Mouse (Mus musculus) cerebellum, adult 9-11 months (tissue): ENCODE results near the gene Trmu.
"Not testable (repeated sequence)": the region's sequence is repeated elsewhere in the genome, so short reads cannot be mapped to it uniquely, and the experiment has no call there.

Experiments used
- DNase-seq: peaks from one replicate; pipeline ENCODE4 v3.0.0; 2022

The Trmu gene

DNA sequence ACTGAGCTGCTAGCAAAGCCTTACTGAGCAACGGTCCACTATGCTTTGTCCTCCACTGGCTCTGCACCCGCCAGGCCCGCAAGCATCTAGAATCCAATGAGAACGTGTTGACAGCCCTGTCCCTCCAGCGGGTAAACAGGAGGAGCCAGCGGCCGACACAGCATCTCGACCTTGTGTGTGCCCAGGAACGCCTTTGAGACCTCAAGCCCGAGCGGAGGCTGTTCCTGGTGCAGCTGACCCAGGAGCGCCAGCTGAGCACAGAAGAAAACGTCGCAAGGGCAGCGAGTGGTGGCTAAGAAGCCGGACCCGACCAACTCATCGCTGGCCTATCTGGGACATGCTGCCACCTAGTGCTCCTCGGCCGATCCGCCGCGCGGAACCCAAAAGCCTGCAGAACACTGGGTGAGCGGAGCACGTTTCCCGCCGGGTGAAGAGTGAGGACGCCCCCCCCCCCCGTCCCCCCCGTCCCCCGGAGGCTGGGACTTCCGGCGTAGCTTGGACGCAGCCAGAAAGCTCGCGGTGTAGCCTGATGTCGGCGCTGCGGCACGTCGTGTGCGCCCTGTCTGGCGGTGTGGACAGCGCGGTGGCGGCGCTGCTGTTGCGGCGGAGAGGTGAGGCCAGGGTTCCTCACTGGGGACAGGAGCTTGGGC is at the start of gene Trmu:
Gene Trmu (plus strand): TSS at position 465 of the 650 bp plus-strand sequence.
- peak; percentile 93 for DNase-seq

DNA sequence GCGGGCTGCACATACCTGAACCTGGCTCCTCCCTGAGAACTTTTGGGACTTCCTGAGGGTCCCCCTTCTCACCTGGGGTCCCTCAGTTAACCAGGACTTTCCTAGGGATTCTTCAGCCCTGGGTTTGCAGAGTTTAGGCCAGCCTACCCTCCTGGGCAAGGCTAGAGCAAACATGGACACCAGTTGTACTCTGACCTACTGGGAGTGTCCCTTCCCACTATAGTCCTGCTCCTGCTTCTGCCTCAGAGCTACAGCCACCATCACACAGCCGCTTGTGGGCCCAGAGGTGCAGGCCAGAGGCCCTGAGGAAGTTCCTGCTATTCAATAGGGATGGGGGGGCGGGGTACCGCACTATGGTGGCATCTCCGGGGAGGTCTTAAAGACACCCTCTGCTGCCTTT is 49.6 kb upstream of the Trmu start:
- no peak for DNase-seq

DNA sequence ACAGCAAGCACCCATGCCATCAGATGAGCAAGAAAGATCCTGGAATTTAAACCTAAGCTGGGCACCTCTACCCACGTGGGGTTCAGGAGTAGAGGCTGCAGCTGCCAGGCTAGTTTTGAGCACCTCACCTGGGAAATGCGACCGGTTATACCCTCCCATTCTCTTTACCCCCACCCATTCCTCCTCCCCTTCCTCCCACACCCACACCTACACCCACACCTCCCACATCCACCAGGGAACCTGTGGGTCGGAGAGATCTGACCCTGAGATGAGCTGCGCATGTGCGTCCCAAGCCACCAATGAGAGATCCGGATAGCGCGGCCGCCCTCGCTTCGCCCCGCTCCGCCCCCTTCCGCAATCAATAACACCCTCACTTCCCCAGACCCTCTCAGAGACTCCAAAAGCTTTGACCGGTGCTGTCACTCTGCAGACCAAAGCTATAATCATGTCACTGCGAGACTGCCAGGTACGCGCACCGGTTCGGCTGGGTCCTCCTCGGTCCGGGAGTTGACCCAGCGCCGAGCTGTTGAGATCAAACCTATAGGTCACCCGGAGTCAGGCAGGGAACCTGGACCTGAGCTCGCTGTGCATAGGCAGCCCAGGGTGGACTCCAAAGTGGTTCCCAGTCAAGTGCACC is 47.0 kb upstream of the Trmu start, which contains the start of gene Ttc38:
Gene Ttc38 (plus strand): TSS at position 353 of the 637 bp plus-strand sequence.
- DNase-seq: peak; percentile 91

DNA sequence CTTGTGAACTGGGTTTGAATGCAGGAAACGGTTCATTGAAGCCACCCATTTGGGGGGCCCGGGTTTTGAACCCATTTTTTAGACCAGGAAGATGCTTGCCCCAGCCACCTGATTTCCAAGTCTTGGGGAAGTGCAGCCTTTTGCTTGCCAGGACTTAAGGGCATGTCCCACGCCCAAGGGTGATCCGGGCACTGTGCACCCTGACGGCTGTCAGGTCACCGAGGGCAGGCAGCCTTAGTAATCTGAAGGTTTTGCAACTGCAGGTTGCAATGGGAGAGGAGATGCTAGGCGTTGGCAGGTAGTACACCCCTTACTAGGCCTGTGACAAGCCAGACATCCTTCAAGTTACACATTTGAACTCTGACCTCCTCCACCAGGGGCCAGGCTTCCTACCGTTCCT is 46.5 kb upstream of the Trmu start:
- DNase-seq: no peak

DNA sequence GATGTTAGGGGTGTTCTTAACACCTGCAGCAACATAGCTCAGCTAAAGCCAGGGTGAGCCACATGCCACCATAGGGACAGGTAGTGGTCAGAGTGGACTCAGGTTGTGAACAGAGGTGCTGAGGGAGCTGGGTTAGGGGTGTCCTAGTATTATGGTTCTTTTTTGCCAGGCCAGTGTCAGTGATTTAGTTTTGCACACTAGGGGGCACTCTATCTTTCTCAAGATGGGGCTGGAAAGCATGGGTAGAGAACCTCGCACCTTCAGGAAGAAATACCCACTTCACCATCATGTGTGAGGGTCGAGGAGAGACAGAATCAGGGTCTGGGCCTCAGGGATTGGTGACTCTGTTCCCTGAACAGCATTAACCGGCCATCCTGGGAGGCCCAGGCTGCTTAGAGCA is 43.8 kb upstream of the Trmu start:
- DNase-seq: no peak

DNA sequence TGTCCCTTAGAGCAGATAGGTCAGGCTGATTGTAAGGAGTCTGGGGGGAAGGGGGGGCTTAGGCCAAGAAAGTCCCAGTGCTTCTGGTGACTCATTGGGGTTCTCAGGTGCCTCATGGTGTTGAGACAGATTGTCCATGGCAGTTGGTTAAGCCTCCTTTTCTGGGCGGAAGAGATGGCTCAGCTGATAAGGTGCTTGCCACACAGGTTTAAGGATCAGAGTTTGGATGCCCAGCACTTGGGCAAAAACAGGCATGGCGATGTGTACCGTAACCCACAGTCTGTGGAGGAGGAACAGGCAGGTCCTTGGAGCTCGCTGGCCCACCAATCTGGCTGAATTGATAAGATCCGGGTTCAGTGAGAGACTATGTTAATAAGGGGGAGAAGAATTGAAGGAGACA is 42.2 kb upstream of the Trmu start:
- DNase-seq: no peak

DNA sequence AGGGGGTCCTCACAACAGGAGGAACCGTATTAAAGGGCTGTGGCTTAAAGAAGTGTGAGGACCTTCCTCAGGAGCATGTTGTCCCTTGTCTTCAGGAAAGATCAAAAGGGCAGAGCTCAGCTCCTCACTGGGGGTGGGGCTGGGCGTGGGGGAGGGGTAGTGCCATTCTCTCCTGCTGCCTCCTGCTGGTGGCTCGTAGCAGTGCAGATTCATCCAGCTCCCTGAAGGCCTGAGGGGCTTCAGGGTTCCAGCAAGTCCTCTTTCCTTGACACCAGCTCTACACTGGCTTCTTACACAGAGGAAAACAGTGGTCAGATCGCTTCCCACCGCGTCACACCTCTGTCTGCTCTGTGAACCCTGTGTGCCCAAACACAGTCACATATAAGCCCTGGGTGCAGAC is 38.1 kb upstream of the Trmu start:
- DNase-seq: no peak

DNA sequence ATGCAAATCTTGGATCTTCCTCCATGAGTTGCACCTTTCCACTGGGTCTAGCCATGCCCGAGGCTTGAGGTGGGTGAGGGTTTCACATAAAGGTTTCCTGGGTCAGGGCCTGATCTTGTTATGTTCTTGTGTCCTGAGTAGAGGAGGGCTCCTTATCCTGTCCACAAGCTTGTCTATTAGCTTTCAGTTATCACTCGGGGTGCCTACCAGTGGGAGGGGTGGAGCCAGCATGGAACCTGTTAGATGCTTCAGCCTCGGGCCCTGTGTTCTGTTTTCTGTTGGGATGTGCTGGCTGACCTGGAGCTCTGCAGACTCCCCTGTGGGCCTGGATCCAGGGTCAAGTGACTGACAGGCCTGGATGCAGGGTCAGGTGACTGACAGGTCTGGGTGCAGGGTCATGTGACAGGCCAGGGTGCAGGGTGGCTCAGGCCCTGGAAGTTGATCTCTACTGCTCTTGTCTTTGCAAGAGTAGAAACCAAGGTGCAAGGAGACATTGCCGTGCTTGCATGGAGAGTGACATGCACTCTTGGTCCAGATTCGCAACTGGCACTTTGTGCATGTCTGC is 37.2 kb upstream of the Trmu start:
- no peak for DNase-seq

DNA sequence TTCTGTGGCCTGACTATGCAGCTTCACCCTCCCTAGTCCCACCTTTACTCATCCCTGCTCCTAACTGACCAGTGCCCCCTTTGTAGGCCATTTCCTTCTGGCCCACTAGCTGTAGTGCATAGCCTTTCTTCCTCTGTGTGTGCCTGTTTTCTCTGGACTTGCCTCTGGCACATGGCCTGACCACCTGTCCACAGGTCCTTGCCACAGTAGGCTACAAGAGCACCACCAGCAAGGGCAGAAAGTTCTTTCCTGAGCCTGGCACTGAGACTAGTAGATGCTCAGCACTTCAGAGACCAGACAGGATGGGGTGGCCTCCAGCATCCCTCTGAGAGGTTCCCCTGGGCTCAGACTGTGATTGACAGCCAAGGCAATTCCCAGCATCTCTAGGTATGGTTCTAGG is 34.0 kb upstream of the Trmu start:
- DNase-seq: peak; percentile 64

DNA sequence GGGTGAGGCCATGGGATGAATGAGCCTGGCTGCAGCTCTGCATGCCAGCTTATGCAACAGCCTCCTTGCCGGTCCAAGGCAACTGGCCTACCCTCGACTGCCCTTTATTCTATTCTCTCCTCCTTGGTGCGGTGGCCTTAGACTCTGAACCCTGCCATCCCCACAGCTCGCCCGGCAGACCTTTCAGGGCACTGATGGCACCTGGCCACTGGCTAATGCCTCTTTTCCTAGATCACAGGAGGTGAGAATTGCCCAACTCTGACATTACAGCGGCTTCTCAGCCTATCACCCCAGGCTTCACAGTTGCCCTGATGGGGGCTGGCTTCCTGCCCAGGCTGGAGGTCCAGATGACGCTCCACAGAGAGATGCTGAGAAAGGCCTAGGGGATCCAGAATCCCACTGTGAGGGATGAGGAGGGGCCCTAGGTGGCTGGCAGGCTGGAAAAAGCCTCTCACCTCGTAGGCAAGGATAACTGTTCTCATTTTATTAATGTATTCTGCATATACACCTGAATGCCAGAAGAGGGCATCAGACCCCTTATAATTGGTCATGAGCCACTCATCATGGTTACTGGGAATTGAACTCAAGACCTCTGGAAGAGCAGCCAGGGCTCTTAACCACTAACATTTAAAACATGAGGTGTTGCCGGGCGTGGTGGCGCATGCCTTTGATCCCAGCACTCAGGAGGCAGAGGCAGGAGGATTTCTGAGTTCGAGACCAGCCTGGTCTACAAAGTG is 27.3 kb upstream of the Trmu start:
- no peak for DNase-seq

DNA sequence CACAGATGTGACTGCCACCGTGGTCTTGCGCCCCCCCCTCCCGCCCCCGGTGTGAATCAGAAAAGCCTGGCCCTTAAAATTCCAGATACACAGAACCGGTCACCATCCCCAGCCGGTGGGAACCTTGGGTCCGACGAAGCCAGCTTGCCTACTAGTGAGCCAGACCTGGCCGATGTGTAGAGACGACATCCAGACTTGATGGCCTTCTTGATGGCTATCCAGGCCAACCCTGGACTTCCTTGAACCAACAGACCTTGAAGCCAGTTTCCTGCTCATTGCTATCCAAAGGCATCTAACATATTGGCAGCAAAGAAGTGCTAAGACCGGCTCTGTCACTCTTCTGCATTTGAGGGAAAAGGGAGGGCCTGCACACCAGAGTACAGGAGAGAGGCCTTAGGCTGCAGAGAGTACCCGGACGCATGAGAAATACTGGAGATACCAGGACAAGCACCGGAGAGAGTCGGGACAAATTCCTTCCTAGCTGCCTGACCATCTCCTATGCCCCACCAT is 20.1 kb upstream of the Trmu start:
- DNase-seq: no peak

DNA sequence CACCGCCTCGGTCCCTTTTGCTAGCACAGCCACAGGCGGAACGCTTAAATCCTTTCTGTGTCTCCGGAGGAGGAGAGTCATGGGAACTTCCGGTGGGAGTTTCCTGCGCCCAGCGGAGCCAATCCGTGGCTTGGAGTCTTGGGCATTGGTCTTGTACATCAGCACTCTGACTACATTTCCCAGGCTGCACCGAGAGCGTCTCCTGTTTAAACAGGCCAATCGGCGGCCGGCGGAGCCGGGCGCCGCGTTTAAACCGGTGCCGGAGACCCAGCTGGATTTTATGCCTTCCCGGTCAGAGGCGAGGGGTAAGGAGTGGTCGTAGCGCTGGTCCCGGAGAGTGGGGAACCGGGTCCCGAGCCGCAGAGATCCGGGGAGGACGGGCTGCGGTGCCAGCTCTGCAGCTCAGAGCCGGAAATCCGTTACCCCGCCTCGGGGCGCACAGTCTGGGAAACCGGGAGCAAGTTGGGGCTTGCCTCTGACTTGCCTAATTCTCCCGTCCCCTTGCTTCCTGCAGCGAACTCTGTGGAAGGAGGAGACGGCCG is 19.6 kb upstream of the Trmu start, which contains the start of gene Gtse1:
Gene Gtse1 (plus strand): TSS at position 256 of the 542 bp plus-strand sequence.
- DNase-seq: peak; percentile 95

DNA sequence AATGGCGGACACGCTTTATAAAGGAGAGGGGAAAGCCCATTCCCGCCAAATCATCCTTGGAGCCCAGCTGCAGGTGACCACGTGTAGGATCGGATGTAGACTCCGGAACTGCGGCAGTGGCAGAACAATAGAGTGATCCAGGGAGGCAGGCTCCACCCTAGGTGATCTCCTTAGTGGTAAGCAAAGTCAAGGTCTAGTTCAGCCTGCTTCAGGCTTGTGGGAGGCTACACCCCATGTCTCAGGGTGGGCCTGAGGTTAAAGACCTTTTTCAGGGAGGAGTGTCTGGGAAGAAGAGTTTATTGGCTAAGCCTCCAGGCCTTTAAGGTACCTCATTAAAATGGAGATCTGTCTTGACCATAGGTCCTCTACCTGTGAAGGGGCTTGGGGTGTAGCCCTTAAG is 13.2 kb upstream of the Trmu start:
- DNase-seq: not testable (repeated sequence)

DNA sequence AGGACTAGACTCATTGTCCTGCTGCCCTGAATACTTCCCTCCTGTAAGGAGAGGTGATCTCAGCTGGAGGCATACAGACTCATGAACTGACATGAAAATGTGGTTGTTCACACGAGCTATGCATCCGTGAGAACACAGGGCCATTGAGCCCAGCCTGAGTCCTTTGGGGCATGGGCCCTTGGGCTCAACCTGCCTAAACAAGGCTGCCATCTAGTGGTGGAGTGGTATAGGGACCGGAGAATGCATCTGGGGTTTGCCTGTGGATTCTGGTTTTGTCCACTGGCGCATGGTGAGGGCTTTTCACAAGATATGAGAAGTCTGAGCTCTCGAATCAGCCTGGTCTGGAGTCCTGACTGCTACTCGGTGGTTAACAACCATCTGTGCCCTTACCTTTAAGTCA is 11.4 kb upstream of the Trmu start:
- peak; percentile 69 for DNase-seq

DNA sequence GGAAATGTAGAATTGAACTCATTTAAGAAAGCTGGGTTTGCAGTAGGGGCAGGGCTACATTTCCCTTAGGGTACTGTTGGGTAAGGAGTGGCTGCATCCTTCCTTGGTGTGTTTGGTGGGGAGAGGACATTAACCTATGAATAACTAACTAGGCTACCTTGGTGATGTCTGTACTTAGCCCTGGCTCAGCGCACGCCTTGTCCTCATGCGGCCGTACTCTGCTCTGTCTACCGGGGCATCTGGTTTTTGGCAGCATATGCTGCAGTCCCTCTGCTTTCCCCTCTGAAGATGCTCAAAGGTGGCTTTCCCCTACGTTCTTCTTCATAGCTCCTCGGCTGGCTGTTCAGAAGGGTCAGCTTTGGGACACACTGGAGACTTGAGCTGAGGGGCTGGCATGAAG is 1.8 kb upstream of the Trmu start:
- DNase-seq: no peak

DNA sequence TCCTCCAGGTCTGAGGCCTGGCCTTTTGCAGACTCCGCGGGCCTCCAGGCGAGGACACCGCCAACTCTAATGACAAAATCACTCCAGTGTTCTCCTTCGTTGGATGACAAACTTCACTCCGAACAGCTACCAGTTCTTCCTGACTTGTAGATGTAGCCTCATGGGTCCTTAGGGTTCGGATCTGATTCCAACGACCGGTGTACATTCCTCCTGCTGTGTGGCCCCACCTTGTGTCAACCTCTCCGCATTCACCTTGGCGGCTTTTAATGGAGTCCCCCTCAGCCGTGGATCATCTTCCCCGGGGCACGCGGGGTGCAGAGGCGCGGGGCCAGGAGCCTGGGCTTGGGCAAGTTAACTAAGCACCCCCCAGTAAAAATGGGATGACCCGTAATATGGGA is 385 bp downstream of the Trmu start:
- DNase-seq: no peak

DNA sequence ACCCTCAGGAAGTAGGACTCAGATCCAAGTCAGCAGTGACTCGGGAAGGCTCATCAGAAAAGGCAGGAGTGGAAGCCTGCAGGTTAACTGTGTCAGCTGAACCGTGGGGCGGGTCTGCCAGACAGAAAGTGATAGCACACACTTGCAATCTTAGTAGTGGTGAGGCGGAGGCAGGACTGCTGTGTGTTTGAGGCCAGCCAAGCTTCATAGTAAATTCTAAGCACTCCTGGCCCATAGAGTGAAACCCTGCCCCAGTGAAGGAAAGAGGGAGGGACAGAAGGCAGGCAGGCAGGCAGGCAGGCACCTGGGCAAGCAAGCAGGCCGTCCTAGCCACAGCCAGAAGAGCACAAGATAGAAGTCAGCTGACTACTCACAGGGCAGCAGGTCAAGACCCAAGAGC is 6.5 kb downstream of the Trmu start:
- no peak for DNase-seq

DNA sequence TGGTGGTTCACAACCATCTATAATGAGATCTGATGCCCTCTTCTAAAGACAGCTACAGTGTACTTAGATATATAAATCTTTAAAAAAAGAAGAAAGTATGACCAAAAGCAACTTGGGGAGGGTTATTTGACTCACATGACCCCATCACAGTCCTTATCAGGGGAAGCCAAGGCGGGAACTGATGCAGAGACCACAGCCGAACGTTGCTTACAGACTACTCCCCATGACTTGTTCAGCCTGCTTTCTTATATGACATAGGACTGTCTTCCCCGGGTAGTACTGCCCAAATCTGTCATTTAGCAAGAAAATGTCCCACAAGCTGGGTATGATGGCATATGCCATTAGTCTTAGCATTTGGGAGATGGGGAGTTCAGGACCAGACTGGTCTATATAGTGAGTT is 10.1 kb downstream of the Trmu start:
- DNase-seq: no peak

DNA sequence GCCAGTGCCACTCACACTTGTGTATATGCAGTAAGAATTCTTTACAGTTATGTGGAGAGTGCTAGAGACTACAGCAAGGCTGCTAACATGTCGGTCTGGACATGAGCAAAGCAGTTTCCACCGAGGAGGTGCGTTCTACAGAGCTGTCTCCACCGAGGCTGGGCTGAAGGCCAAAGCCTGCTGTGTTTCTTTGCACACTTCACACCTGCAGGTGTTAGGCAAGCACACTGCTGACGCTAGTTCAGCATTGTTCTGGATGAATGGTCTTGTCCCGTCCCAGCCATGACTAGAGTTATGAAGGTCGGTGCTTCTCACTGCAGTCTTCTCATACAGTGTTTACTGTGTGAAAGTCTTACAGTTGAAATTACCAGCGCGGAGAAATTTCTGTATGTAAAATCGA is 12.9 kb downstream of the Trmu start:
- peak; percentile 44 for DNase-seq

DNA sequence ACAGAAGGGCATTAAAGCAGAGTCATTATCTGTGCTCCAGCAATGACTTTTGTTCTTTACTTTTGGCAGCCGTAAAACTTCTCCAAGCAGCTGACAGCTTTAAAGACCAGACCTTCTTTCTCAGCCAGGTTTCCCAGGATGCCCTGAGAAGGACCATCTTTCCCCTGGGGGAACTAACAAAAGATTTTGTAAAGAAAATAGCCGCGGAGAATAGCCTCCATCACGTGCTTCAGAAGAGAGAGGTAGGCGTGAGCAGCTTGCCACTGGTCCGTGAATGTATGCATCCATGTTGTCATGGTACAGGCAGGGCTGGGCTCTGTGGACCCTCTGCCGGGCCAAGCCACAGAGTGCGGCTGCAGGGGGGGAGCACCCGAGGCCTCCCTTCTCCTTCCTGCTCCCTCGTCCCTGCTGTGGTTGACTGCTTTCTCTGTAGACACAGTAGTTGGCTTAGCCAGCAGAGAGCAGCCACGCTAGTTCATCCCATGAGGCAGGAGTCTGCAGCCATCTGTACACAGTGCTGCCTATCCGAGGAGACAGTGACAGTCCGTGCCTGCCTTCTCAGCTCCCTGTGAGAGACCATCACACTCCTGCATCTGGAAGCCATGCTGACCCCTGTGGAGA is 13.5 kb downstream of the Trmu start:
- no peak for DNase-seq

DNA sequence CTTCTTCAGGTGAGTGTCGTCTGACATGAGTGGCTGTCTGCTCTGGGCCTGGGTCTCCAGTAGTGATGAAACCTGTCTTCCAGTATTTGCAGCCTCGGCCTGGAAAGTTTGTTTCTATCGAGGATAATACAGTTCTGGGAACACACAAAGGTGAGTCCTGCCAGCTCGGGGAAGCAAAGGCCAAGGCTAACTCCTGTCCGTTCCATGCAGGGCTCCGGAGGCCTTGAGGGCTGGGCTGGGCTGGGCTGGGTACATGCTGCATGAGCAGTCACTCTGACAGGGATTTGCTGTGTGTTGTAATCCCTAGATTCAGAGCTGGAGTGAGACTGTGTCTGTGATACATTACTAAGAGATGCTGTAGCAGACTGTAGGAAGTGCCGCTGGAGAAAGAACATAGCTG is 14.8 kb downstream of the Trmu start:
- DNase-seq: no peak

DNA sequence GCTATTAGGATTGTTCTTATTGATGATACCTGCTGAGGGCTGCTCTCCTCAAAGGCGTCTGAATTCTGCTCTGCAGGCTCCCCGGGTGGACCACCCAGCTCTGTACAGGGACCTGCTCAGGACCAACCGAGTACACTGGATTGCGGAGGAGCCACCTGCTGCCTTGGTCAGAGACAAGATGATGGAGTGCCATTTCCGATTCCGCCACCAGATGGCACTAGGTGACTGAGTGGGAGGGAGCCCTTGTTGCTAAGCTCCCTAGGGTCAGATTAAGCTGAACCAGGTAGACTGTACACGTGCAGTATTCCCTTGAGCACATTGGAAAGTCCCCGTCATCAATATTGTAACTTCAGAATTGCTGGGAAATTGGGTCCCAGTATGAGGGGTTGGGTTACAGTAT is 17.2 kb downstream of the Trmu start:
- peak; percentile 69 for DNase-seq

DNA sequence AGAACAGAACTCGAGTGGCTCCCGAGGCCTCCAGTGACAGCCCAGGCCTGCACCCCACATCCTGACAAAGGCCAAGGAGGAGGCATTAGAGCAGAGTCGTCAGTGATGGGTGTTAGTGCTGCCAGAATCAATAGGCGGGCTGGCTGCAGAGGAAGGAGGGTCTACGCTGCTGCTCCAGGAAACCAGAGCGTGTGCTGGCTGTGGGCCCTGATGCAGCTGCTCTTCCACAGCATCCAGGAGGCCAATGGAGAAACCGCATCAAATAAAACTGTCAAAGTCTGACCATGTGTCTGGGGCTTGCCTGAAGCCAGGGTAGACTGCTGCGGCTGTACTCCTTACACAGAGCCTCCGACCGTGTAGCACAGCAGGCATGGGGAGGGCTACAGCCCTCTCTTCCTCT is 18.0 kb downstream of the Trmu start:
- no peak for DNase-seq
